Mouse (Mus musculus): ENCODE data around the gene Slc38a6.

The Slc38a6 gene

GRCm38 (mm10) chr12:73355084-73355775, 68.7 kb downstream of the Slc38a6 start:
- DNase-seq (ENCODE audit: low read depth, low spot score) = no peak

- DNase-seq (ENCODE audit: low read depth, low spot score) = peak; percentile 20
Observed at GRCm38 (mm10) chr12:73356696-73357095, 70.1 kb downstream of the Slc38a6 start.

- DNase-seq (ENCODE audit: low read depth, low spot score) = no peak
Observed at GRCm38 (mm10) chr12:73357311-73357710, 70.7 kb downstream of the Slc38a6 start.

- DNase-seq (ENCODE audit: low read depth, low spot score) = no peak
Observed at GRCm38 (mm10) chr12:73357736-73358135, 71.2 kb downstream of the Slc38a6 start.

- DNase-seq (ENCODE audit: low read depth, low spot score) = no peak
Observed at GRCm38 (mm10) chr12:73358640-73359039, 72.1 kb downstream of the Slc38a6 start.

- DNase-seq (ENCODE audit: low read depth, low spot score) = no peak
Observed at GRCm38 (mm10) chr12:73359520-73359919, 72.9 kb downstream of the Slc38a6 start.

- no peak for DNase-seq (ENCODE audit: low read depth, low spot score)
Observed at GRCm38 (mm10) chr12:73361201-73361600, 74.6 kb downstream of the Slc38a6 start.

- DNase-seq (ENCODE audit: low read depth, low spot score) = no peak
Observed at GRCm38 (mm10) chr12:73363401-73363800, 76.8 kb downstream of the Slc38a6 start.

GRCm38 (mm10) chr12:73363956-73364355, 77.4 kb downstream of the Slc38a6 start:
- no peak for DNase-seq (ENCODE audit: low read depth, low spot score)

GRCm38 (mm10) chr12:73366581-73366980, 80.0 kb downstream of the Slc38a6 start:
- no peak for DNase-seq (ENCODE audit: low read depth, low spot score)

- peak; percentile 92 for DNase-seq (ENCODE audit: low read depth, low spot score)
Observed at GRCm38 (mm10) chr12:73367460-73368079, 81.0 kb downstream of the Slc38a6 start.

- DNase-seq (ENCODE audit: low read depth, low spot score) = no peak
Observed at GRCm38 (mm10) chr12:73368868-73369608, 82.5 kb downstream of the Slc38a6 start.

GRCm38 (mm10) chr12:73370367-73370944, 83.9 kb downstream of the Slc38a6 start:
- DNase-seq (ENCODE audit: low read depth, low spot score) = no peak

- peak; percentile 92 for DNase-seq (ENCODE audit: low read depth, low spot score)
Observed at GRCm38 (mm10) chr12:73371132-73371531, 84.6 kb downstream of the Slc38a6 start.

- DNase-seq (ENCODE audit: low read depth, low spot score) = peak; percentile 69
Observed at GRCm38 (mm10) chr12:73378026-73378425, 91.4 kb downstream of the Slc38a6 start.

- DNase-seq (ENCODE audit: low read depth, low spot score) = peak; percentile 67
Observed at GRCm38 (mm10) chr12:73378724-73379355, 92.3 kb downstream of the Slc38a6 start.

- no peak for DNase-seq (ENCODE audit: low read depth, low spot score)
Observed at GRCm38 (mm10) chr12:73380686-73381360, 94.2 kb downstream of the Slc38a6 start.

- DNase-seq (ENCODE audit: low read depth, low spot score) = no peak
Observed at GRCm38 (mm10) chr12:73381452-73381851, 94.9 kb downstream of the Slc38a6 start.

- DNase-seq (ENCODE audit: low read depth, low spot score) = peak; percentile 58
Observed at GRCm38 (mm10) chr12:73382290-73383178, 96.0 kb downstream of the Slc38a6 start.

- DNase-seq (ENCODE audit: low read depth, low spot score) = peak; percentile 86
Observed at GRCm38 (mm10) chr12:73383179-73383510, 96.6 kb downstream of the Slc38a6 start.
